Mouse (Mus musculus): ENCODE data around the gene 4921524J17Rik. TPM values are rescaled to one million over a fixed set of nuclear protein-coding genes. Genes with fewer than 3 reads are reported as not detected.

The 4921524J17Rik gene
- total and polyA plus RNA-seq, 3 experiments = 14.6 to 21.9 TPM; not detected in 1

DNA sequence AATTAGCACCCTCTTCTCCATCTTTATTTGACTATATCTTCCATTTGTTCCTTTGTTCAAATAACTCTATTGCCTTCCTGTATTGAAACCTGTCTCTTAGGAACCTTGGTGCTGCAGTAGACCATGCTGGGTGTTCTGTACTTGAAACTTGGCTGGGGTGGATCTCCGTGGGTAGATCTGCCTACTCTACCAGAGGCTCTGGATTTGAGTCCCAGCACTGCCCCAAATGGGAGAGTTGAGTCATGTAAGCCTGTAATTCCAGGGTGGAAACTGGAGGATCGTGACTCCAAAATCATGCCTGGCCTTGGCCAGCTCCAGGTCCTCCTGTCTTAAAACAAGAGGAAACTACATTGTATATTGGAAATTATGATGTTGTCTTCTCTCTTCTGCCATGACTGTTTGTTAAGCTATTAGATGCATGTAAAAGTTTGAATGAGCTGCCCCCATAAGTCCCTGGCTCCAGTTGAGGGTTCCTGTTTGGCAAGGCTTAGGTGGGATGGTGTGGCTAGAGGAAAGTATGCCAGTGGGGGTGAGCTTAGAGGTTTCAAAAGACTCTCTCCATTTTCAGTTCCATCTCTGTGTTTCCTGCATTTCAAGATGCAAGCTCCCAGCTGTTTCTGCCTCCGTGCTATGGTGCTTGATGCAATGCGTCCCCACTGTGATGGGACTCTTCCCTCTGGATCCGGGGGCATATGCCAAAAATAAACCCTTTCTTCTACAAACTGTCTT is 60.7 kb downstream of the 4921524J17Rik start:
- no peaks in the 10 kb centered on the region for H3K79me2 ChIP-seq (ENCODE audit: control insufficient read depth, insufficient read depth, low read length, poor library complexity)
- H3K4me3 ChIP-seq (ENCODE audit: control insufficient read depth in 1 of 2, insufficient read depth in 1 of 2, low read depth in 2 of 2, low read length in 2 of 2) = no peak overlapping the region
- DNase-seq (ENCODE audit: low read depth, low spot score) = no peak
- no peaks in the 10 kb centered on the region for H3K27me3 ChIP-seq (ENCODE audit: control insufficient read depth in 1 of 2, insufficient read depth in 2 of 2, low read length in 2 of 2)
- H3K9me3 ChIP-seq (replicated peaks; ENCODE audit: insufficient read depth, low read length) = no peaks in the 10 kb centered on the region
- no peak overlapping the region for H3K27ac ChIP-seq (ENCODE audit: control insufficient read depth, low read depth, low read length)
- TF ChIP-seq USF1 (IDR thresholded peaks at IDR 0.05; ENCODE audit: low read depth, low read length) (no peak), EP300 (IDR thresholded peaks at IDR 0.05; ENCODE audit: low read depth in 1 of 2, low read length in 2 of 2) (no peak), UBTF (IDR thresholded peaks at IDR 0.05; ENCODE audit: borderline replicate concordance, insufficient read depth, low read depth, low read length) (no peak), MYC (IDR thresholded peaks at IDR 0.05; ENCODE audit: low read depth, low read length) (no peak), MAZ (IDR thresholded peaks at IDR 0.05; ENCODE audit: low read depth, low read length) (no peak), TCF12 (IDR thresholded peaks at IDR 0.05; ENCODE audit: low read depth, low read length) (no peak), E2F4 (IDR thresholded peaks at IDR 0.05; ENCODE audit: borderline replicate concordance, low read depth, low read length) (no peak), MYB (IDR thresholded peaks at IDR 0.05; ENCODE audit: low read depth, low read length) (no peak), GATA1 (IDR thresholded peaks at IDR 0.05; ENCODE audit: low read depth, low read length) (no peak), MAX (IDR thresholded peaks at IDR 0.05; ENCODE audit: low read length) (no peak), SMC3 (IDR thresholded peaks at IDR 0.05; ENCODE audit: low read depth, low read length) (no peak)
- H3K36me3 ChIP-seq (ENCODE audit: control insufficient read depth in 1 of 2, insufficient read depth in 2 of 2, low read length in 2 of 2) = peaks cover 0 to 18% of the 10 kb centered on the region in 2 experiments; a peak in 2 of 4 replicates
- no peak overlapping the region for H3K9ac ChIP-seq (ENCODE audit: control insufficient read depth, low read depth, low read length, poor library complexity, severe bottlenecking)
- H3K4me1 ChIP-seq (ENCODE audit: control insufficient read depth in 1 of 2, insufficient read depth in 2 of 2, low read length in 2 of 2) = peaks cover 12 to 18% of the 10 kb centered on the region in 2 experiments

GRCm38 (mm10) chr8:85365176-85365575 is 67.5 kb downstream of the 4921524J17Rik start:
- H3K36me3 ChIP-seq (ENCODE audit: control insufficient read depth in 1 of 2, insufficient read depth in 2 of 2, low read length in 2 of 2) = no peaks in the 10 kb centered on the region; a peak in 1 of 4 replicates
- peaks cover 0 to 2% of the 10 kb centered on the region in 2 experiments; a peak in 1 of 4 replicates for H3K4me1 ChIP-seq (ENCODE audit: control insufficient read depth in 1 of 2, insufficient read depth in 2 of 2, low read length in 2 of 2)
- no peak overlapping the region for H3K4me3 ChIP-seq (ENCODE audit: control insufficient read depth in 1 of 2, insufficient read depth in 1 of 2, low read depth in 2 of 2, low read length in 2 of 2)
- H3K27ac ChIP-seq (ENCODE audit: control insufficient read depth, low read depth, low read length) = no peak overlapping the region
- no peaks in the 10 kb centered on the region for H3K27me3 ChIP-seq (ENCODE audit: control insufficient read depth in 1 of 2, insufficient read depth in 2 of 2, low read length in 2 of 2)
- TF ChIP-seq GABPA (IDR thresholded peaks at IDR 0.05; ENCODE audit: low read depth, low read length) (no peak), JUND (IDR thresholded peaks at IDR 0.05; ENCODE audit: low read depth, low read length) (no peak), MAX (IDR thresholded peaks at IDR 0.05; ENCODE audit: low read length) (no peak), MYC (IDR thresholded peaks at IDR 0.05; ENCODE audit: low read depth, low read length) (no peak), TAL1 (IDR thresholded peaks at IDR 0.05; ENCODE audit: low read length) (no peak), TCF12 (IDR thresholded peaks at IDR 0.05; ENCODE audit: low read depth, low read length) (no peak), MAFK (IDR thresholded peaks at IDR 0.05; ENCODE audit: borderline replicate concordance, low read depth, low read length) (no peak), POLR2AphosphoS5 (IDR thresholded peaks at IDR 0.05; ENCODE audit: borderline replicate concordance, low read depth, low read length) (no peak), POLR2AphosphoS2 (IDR thresholded peaks at IDR 0.05; ENCODE audit: low read length) (no peak), UBTF (IDR thresholded peaks at IDR 0.05; ENCODE audit: borderline replicate concordance, insufficient read depth, low read depth, low read length) (no peak), RAD21 (IDR thresholded peaks at IDR 0.05; ENCODE audit: low read depth, low read length) (no peak)
- H3K79me2 ChIP-seq (ENCODE audit: control insufficient read depth, insufficient read depth, low read length, poor library complexity) = no peaks in the 10 kb centered on the region
- H3K9me3 ChIP-seq (replicated peaks; ENCODE audit: insufficient read depth, low read length) = no peaks in the 10 kb centered on the region
- no peak overlapping the region for H3K9ac ChIP-seq (ENCODE audit: control insufficient read depth, low read depth, low read length, poor library complexity, severe bottlenecking)
- no peak for DNase-seq (ENCODE audit: low read depth, low spot score)

Data from MEL (cell line).